Mouse (Mus musculus): ENCODE measurements at regions not wholly inside any gene's neighbourhood (a gene's known extent, or its start where the extent isn't known, plus 50 kb on each side); places are given as distances from the start of the nearest gene placed in this dataset.

DNA sequence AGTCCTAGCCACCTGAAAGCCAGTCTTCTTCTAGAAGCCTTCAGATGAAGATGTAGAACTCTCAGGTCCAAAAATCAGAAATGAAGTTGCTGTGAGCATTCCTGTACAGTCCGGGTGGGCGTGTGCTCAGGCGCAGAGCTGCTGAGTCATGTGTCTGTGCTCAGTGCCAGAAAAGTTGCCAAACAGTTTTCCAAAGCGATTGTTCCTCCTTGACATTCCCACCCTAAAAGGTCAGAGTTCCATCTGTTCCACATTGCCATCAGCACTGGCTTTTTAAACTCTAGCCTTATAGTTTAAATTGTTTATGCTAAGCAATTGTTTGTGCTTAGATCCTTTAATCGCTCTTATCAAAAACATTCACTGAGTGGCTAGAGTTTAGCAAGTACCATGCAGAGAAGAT is 222.7 kb upstream of the Gadl1 start:
- no peak for DNase-seq
- H3K27me3 ChIP-seq (ENCODE audit: control insufficient read depth, insufficient read depth, low read length) = no peaks in the 10 kb centered on the region
- H3K36me3 ChIP-seq (ENCODE audit: control insufficient read depth, insufficient read depth, low read length) = no peaks in the 10 kb centered on the region
- no peaks in the 10 kb centered on the region for H3K9me3 ChIP-seq (ENCODE audit: control insufficient read depth, low read length)
- no peak overlapping the region for H3K9ac ChIP-seq (replicated peaks; ENCODE audit: low read length)
- WGBS = 96% methylated on average over 5 of the region's 5 CpGs
- no peak overlapping the region for H3K27ac ChIP-seq (replicated peaks; ENCODE audit: low read depth, low read length)
- H3K4me2 ChIP-seq (ENCODE audit: low read length) = no peak overlapping the region
- H3K4me3 ChIP-seq (replicated peaks; ENCODE audit: low read depth, low read length) = no peak overlapping the region
- no peak for ATAC-seq (ENCODE audit: low FRiP score, low TSS enrichment)
- H3K4me1 ChIP-seq (ENCODE audit: control insufficient read depth, insufficient read depth, low read length) = peaks cover 4% of the 10 kb centered on the region; the same call in 1 of the 2 replicates

DNA sequence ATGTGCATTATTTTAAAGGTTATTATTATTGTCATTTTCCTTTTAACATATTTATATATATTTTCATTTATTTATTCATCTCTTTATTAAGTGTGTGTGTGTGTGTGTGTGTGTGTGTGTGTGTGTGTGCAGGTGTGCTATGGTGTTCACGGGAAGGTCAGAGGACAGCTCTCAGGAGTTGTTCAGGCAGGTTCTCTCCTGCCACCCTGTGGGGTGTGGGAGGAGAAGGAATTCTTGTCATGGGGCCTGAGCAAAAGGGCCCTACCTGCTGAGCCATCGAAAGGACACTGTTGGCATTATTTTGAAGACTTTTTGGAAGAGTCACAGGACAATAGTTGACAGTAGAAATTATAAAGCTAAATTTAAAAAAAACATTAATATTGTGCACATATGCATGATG is 216.4 kb upstream of the Gadl1 start:
- WGBS = 63% methylated on average over 2 of the region's 2 CpGs
- H3K27ac ChIP-seq (replicated peaks; ENCODE audit: low read depth, low read length) = no peak overlapping the region
- no peak for DNase-seq
- no peak overlapping the region for H3K9ac ChIP-seq (replicated peaks; ENCODE audit: low read length)
- no peaks in the 10 kb centered on the region for H3K4me1 ChIP-seq (ENCODE audit: control insufficient read depth, insufficient read depth, low read length)
- no peak overlapping the region for H3K4me3 ChIP-seq (replicated peaks; ENCODE audit: low read depth, low read length)
- H3K9me3 ChIP-seq (ENCODE audit: control insufficient read depth, low read length) = no peaks in the 10 kb centered on the region
- ATAC-seq (ENCODE audit: low FRiP score, low TSS enrichment) = no peak
- H3K36me3 ChIP-seq (ENCODE audit: control insufficient read depth, insufficient read depth, low read length) = no peaks in the 10 kb centered on the region
- H3K27me3 ChIP-seq (ENCODE audit: control insufficient read depth, insufficient read depth, low read length) = no peaks in the 10 kb centered on the region
- H3K4me2 ChIP-seq (ENCODE audit: low read length) = no peak overlapping the region

DNA sequence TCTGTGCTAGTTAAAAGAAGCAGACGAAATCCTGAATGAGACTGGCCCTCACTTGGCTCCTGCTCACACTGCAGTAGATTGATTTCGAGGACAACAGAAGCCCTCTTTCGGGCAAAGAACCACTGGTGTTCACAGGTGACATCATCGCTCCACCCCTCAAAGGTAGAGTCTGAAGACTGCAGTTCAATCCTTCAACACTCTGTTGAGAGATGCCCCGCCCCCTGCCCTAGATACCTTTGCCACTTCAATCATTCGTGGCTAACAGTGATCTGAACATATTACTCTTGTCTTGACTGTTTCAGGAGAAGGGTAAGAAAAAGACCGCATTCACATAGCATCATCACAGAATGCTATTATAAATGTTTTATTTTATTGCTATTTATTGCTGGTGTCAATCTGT is 205.5 kb upstream of the Gadl1 start:
- Histone ChIP-seq H3K27ac (replicated peaks; ENCODE audit: low read depth, low read length) (no peak overlapping the region), H3K9me3 (ENCODE audit: control insufficient read depth, low read length) (no peaks in the 10 kb centered on the region), H3K4me2 (ENCODE audit: low read length) (no peak overlapping the region), H3K36me3 (ENCODE audit: control insufficient read depth, insufficient read depth, low read length) (no peaks in the 10 kb centered on the region), H3K4me1 (ENCODE audit: control insufficient read depth, insufficient read depth, low read length) (no peaks in the 10 kb centered on the region; the same call in 1 of the 2 replicates), H3K9ac (replicated peaks; ENCODE audit: low read length) (no peak overlapping the region), H3K27me3 (ENCODE audit: control insufficient read depth, insufficient read depth, low read length) (no peaks in the 10 kb centered on the region), H3K4me3 (replicated peaks; ENCODE audit: low read depth, low read length) (no peak overlapping the region)
- DNase-seq (no peak), ATAC-seq (ENCODE audit: low FRiP score, low TSS enrichment) (no peak)
- 95% methylated on average over 7 of the region's 7 CpGs for WGBS

DNA sequence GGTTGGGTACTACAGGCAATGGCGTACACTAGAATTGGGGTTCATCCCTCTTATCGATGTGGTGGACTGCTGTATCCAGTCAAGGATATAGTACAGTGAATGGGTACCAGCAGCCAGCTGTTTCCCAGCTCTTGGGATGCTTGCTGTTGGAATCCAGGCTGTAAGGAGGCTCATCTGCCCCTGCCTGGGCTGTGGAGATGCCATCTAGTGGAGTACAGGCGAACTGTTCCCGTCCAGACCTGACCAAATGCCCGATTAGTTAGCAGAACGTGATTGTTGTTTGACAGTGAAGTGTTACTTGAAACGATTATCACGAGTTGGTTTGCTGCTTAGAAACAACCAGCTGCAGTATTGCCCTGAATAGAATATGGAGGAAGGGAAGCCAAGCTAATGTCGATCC is 205.0 kb upstream of the Gadl1 start:
- WGBS = 36% methylated on average over 9 of the region's 9 CpGs
- no peak overlapping the region for H3K9ac ChIP-seq (replicated peaks; ENCODE audit: low read length)
- no peak overlapping the region for H3K27ac ChIP-seq (replicated peaks; ENCODE audit: low read depth, low read length)
- H3K36me3 ChIP-seq (ENCODE audit: control insufficient read depth, insufficient read depth, low read length) = no peaks in the 10 kb centered on the region
- H3K27me3 ChIP-seq (ENCODE audit: control insufficient read depth, insufficient read depth, low read length) = no peaks in the 10 kb centered on the region
- ATAC-seq (ENCODE audit: low FRiP score, low TSS enrichment) (no peak), DNase-seq (peak; percentile 75)
- H3K9me3 ChIP-seq (ENCODE audit: control insufficient read depth, low read length) = no peaks in the 10 kb centered on the region
- no peak overlapping the region for H3K4me3 ChIP-seq (replicated peaks; ENCODE audit: low read depth, low read length)
- H3K4me2 ChIP-seq (ENCODE audit: low read length) = no peak overlapping the region
- no peaks in the 10 kb centered on the region; the same call in 1 of the 2 replicates for H3K4me1 ChIP-seq (ENCODE audit: control insufficient read depth, insufficient read depth, low read length)

DNA sequence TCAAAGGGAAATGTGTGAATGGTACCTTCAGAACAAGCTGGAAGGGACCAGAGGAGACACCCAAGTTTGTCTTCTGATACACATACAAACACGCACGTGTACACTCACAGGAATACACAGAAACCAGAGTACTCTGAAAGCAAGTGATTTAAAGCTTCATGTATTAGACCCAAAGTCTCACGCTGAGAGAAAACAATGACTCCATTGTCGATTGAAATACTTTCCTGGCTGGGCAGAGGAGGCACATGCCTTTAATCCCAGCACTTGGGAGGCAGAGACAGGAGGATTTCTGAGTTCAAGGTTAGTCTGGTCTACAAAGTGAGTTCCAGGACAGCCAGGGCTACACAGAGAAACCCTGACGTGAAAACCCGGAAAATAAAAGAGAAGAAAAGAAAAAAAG is 203.5 kb upstream of the Gadl1 start:
- H3K9me3 ChIP-seq (ENCODE audit: control insufficient read depth, low read length) = no peaks in the 10 kb centered on the region
- 86% methylated on average over 6 of the region's 6 CpGs for WGBS
- ATAC-seq (ENCODE audit: low FRiP score, low TSS enrichment) (no peak), DNase-seq (no peak)
- no peaks in the 10 kb centered on the region for H3K36me3 ChIP-seq (ENCODE audit: control insufficient read depth, insufficient read depth, low read length)
- H3K4me1 ChIP-seq (ENCODE audit: control insufficient read depth, insufficient read depth, low read length) = no peaks in the 10 kb centered on the region; the same call in 1 of the 2 replicates
- no peaks in the 10 kb centered on the region for H3K27me3 ChIP-seq (ENCODE audit: control insufficient read depth, insufficient read depth, low read length)
- no peak overlapping the region for H3K4me2 ChIP-seq (ENCODE audit: low read length)
- no peak overlapping the region for H3K9ac ChIP-seq (replicated peaks; ENCODE audit: low read length)
- no peak overlapping the region for H3K4me3 ChIP-seq (replicated peaks; ENCODE audit: low read depth, low read length)
- H3K27ac ChIP-seq (replicated peaks; ENCODE audit: low read depth, low read length) = no peak overlapping the region

DNA sequence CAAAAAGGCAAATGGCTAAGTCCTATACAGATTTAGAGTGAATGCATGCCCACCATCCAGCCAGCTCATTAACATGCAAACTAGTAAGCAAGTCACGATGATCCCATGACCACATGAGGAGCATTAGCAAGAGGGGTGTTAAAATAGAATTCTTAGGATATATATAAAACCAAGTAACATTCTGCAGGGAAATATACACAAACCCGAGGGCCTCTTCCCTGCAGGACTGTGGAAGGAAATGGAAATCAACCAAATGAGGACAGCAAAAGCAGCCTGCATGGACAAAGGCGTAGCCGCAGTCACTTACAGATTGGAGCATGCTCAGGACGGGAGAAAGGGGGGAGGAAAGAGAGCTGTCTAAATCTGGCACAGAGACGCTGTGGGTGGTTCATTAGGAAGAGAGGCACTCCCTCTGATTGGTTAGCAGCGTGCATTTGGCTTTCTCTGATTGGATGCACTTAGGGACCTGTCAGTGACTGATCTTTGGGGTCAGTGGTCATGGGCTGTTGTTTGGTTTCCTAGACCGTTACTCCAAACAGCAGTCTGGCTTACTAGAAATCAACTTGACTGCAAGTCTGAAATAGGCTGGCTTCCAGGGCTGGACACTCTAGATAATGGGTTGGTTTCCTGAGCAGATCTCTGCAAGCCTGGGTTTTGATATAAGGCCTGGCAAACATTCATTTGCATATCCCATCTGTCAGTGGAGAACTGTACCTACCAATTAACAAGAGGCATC is 200.9 kb upstream of the Gadl1 start:
- no peak overlapping the region for H3K4me3 ChIP-seq (replicated peaks; ENCODE audit: low read depth, low read length)
- H3K9me3 ChIP-seq (ENCODE audit: control insufficient read depth, low read length) = no peaks in the 10 kb centered on the region
- DNase-seq (peak; percentile 74), ATAC-seq (ENCODE audit: low FRiP score, low TSS enrichment) (peak; percentile 76)
- H3K9ac ChIP-seq (replicated peaks; ENCODE audit: low read length) = no peak overlapping the region
- H3K36me3 ChIP-seq (ENCODE audit: control insufficient read depth, insufficient read depth, low read length) = no peaks in the 10 kb centered on the region
- no peaks in the 10 kb centered on the region for H3K27me3 ChIP-seq (ENCODE audit: control insufficient read depth, insufficient read depth, low read length)
- peak overlapping the region; percentile 3; the same call in 1 of the 2 replicates for H3K27ac ChIP-seq (replicated peaks; ENCODE audit: low read depth, low read length)
- H3K4me1 ChIP-seq (ENCODE audit: control insufficient read depth, insufficient read depth, low read length) = no peaks in the 10 kb centered on the region; the same call in 1 of the 2 replicates
- 19% methylated on average over 8 of the region's 8 CpGs for WGBS
- H3K4me2 ChIP-seq (ENCODE audit: low read length) = peak overlapping the region; percentile 18; the same call in 1 of the 2 replicates

DNA sequence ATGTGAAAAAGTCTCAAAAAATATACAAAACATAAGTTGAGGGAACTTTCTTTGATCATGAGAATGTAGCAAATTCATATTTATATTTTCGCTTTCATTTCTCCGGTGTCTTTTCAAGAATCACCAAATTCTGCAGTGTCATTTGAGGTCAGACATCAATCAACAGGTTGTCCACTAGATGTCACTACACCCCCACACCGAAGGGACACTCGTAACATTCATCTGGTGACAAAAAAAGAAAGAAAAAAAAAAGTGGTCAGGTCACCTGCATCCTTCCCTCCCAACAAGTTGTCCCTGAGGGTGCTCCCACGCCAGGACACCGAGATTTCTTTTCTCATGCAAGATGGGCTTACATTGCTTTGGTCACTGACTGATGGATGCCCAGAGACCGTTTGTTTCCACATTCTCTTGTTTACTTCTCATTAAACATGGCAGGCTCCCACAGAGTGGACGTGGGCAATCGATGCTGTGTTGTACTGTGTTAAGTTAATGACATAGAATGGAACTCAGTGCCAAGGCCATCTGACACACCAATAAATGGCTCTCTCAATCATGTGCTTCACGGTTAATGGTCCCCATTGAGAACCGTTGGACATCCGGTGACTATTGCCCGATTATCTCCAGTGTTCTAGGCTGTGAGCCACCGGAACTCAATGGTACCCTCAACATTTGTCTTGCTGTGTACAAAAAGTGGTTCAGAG is 199.1 kb upstream of the Gadl1 start:
- no peak for ATAC-seq (ENCODE audit: low FRiP score, low TSS enrichment)
- 85% methylated on average over 14 of the region's 14 CpGs for WGBS

DNA sequence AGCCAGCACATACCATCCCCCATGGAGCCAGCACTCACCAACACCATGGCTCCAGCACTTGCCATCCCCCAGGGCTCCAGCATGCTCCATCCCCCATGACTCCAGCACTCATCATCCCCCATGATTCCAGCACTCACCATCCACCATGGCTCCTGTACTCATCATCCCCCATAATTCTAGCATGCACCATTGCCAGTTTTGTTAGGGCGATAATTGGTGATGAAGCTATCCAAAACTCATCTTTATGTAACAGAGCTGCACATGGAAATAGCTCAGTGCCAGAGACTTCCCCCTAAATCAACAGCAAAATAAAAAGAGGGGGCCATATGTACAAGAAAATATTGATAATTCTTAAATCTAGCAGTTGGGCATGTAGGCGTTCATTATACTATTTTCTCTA is 188.9 kb upstream of the Gadl1 start:
- DNase-seq (no peak), ATAC-seq (ENCODE audit: low FRiP score, low TSS enrichment) (no peak)
- Histone ChIP-seq H3K27ac (replicated peaks; ENCODE audit: low read depth, low read length) (no peak overlapping the region), H3K9ac (replicated peaks; ENCODE audit: low read length) (no peak overlapping the region), H3K4me2 (ENCODE audit: low read length) (no peak overlapping the region), H3K4me1 (ENCODE audit: control insufficient read depth, insufficient read depth, low read length) (no peaks in the 10 kb centered on the region), H3K9me3 (ENCODE audit: control insufficient read depth, low read length) (peaks cover 5% of the 10 kb centered on the region), H3K36me3 (ENCODE audit: control insufficient read depth, insufficient read depth, low read length) (no peaks in the 10 kb centered on the region), H3K27me3 (ENCODE audit: control insufficient read depth, insufficient read depth, low read length) (no peaks in the 10 kb centered on the region), H3K4me3 (replicated peaks; ENCODE audit: low read depth, low read length) (no peak overlapping the region)
- WGBS = 96% methylated on average over 2 of the region's 2 CpGs

More for the DNA sequence above, 199.1 kb upstream of the Gadl1 start:
- Histone ChIP-seq H3K4me3 (replicated peaks; ENCODE audit: low read depth, low read length) (no peak overlapping the region), H3K4me2 (ENCODE audit: low read length) (no peak overlapping the region), H3K36me3 (ENCODE audit: control insufficient read depth, insufficient read depth, low read length) (no peaks in the 10 kb centered on the region), H3K27ac (replicated peaks; ENCODE audit: low read depth, low read length) (no peak overlapping the region), H3K4me1 (ENCODE audit: control insufficient read depth, insufficient read depth, low read length) (no peaks in the 10 kb centered on the region; the same call in 1 of the 2 replicates), H3K27me3 (ENCODE audit: control insufficient read depth, insufficient read depth, low read length) (no peaks in the 10 kb centered on the region), H3K9ac (replicated peaks; ENCODE audit: low read length) (no peak overlapping the region), H3K9me3 (ENCODE audit: control insufficient read depth, low read length) (no peaks in the 10 kb centered on the region)
- DNase-seq = peak; percentile 45

DNA sequence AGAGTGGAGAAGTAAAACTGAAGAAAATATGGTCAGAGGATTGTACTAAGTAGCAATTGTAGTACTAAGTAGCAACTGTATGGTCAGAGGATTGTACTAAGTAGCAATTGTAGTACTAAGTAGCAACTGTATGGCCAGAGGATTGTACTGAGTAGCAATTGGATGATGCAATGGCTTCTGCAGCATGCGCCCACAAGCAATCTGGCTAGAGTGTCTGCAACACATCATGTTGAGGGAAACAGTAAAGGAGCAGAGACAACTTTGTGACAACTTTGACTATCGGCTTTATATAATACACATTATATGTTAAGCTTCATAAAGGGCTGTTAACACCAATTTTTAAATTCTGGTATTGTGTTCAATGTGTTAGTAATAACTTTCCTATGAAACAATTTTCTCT is 188.4 kb upstream of the Gadl1 start:
- H3K4me3 ChIP-seq (replicated peaks; ENCODE audit: low read depth, low read length) = no peak overlapping the region
- no peak overlapping the region for H3K9ac ChIP-seq (replicated peaks; ENCODE audit: low read length)
- no peaks in the 10 kb centered on the region for H3K36me3 ChIP-seq (ENCODE audit: control insufficient read depth, insufficient read depth, low read length)
- no peak overlapping the region for H3K4me2 ChIP-seq (ENCODE audit: low read length)
- ATAC-seq (ENCODE audit: low FRiP score, low TSS enrichment) (no peak), DNase-seq (no peak)
- no peak overlapping the region for H3K27ac ChIP-seq (replicated peaks; ENCODE audit: low read depth, low read length)
- H3K27me3 ChIP-seq (ENCODE audit: control insufficient read depth, insufficient read depth, low read length) = no peaks in the 10 kb centered on the region
- no peaks in the 10 kb centered on the region for H3K4me1 ChIP-seq (ENCODE audit: control insufficient read depth, insufficient read depth, low read length)
- 92% methylated on average over 2 of the region's 2 CpGs for WGBS
- H3K9me3 ChIP-seq (ENCODE audit: control insufficient read depth, low read length) = peaks cover 5% of the 10 kb centered on the region

All from midbrain, embryonic 14.5 days (tissue).